Mouse (Mus musculus): ENCODE measurements around the gene Obscn. TPM values are rescaled to one million over a fixed set of nuclear protein-coding genes. Genes with fewer than 3 reads are reported as not detected.

The Obscn gene
- polyA plus RNA-seq, 1 experiment from 2014 or later: 0.24 TPM

- ATAC-seq (ENCODE audit: low FRiP score, low TSS enrichment) (no peak), DNase-seq (ENCODE audit: low spot score) (no peak)
- TF ChIP-seq CTCF (IDR thresholded peaks at IDR 0.05; ENCODE audit: low read depth): no peak
- Histone ChIP-seq H3K4me3 (ENCODE audit: low read depth, low read length) (no peak overlapping the region), H3K27ac (replicated peaks) (no peak overlapping the region), H3K9me3 (ENCODE audit: control insufficient read depth, low read length) (no peaks in the 10 kb centered on the region), H3K9ac (ENCODE audit: low read length) (no peak overlapping the region), H3K36me3 (ENCODE audit: control insufficient read depth, insufficient read depth, low read length) (peaks cover 2% of the 10 kb centered on the region; the same call in 1 of the 2 replicates), H3K4me1 (replicated peaks; ENCODE audit: control insufficient read depth, insufficient read depth) (no peaks in the 10 kb centered on the region), H3K27me3 (ENCODE audit: control insufficient read depth, insufficient read depth, low read length) (no peaks in the 10 kb centered on the region), H3K4me2 (replicated peaks; ENCODE audit: low read depth) (no peak overlapping the region)
- 59% methylated on average over 6 of the region's 6 CpGs for WGBS
Observed at GRCm38 (mm10) chr11:58993091-58993670, 143.0 kb downstream of the Obscn start.

- no peak overlapping the region for H3K9ac ChIP-seq (ENCODE audit: low read length)
- ATAC-seq (ENCODE audit: low FRiP score, low TSS enrichment): no peak
- no peaks in the 10 kb centered on the region for H3K9me3 ChIP-seq (ENCODE audit: control insufficient read depth, low read length)
- no peaks in the 10 kb centered on the region for H3K27me3 ChIP-seq (ENCODE audit: control insufficient read depth, insufficient read depth, low read length)
- H3K4me3 ChIP-seq (ENCODE audit: low read depth, low read length): no peak overlapping the region
- H3K4me1 ChIP-seq (replicated peaks; ENCODE audit: control insufficient read depth, insufficient read depth): no peaks in the 10 kb centered on the region
- H3K36me3 ChIP-seq (ENCODE audit: control insufficient read depth, insufficient read depth, low read length): peaks cover 8% of the 10 kb centered on the region; the same call in 1 of the 2 replicates
- no peak for DNase-seq (ENCODE audit: low spot score)
- no peak overlapping the region for H3K4me2 ChIP-seq (replicated peaks; ENCODE audit: low read depth)
- TF ChIP-seq CTCF (IDR thresholded peaks at IDR 0.05; ENCODE audit: low read depth) (no peak), EP300 (optimal IDR thresholded peaks at IDR 0.05) (no peak)
- no peak overlapping the region for H3K27ac ChIP-seq (replicated peaks)
- 73% methylated on average over 3 of the region's 3 CpGs for WGBS
Observed at GRCm38 (mm10) chr11:58991911-58992310, 144.3 kb downstream of the Obscn start.

GRCm38 (mm10) chr11:58990794-58991193 lies 145.4 kb downstream of the Obscn start:
- ATAC-seq (ENCODE audit: low FRiP score, low TSS enrichment) (no peak), DNase-seq (ENCODE audit: low spot score) (no peak)
- no peak for TF ChIP-seq CTCF (IDR thresholded peaks at IDR 0.05; ENCODE audit: low read depth)
- TF ChIP-seq EP300 (optimal IDR thresholded peaks at IDR 0.05): no peak
- WGBS: 69% methylated on average over 9 of the region's 9 CpGs
- H3K4me3 ChIP-seq (ENCODE audit: low read depth, low read length): no peak overlapping the region
- H3K4me2 ChIP-seq (replicated peaks; ENCODE audit: low read depth): no peak overlapping the region
- no peaks in the 10 kb centered on the region for H3K27me3 ChIP-seq (ENCODE audit: control insufficient read depth, insufficient read depth, low read length)
- H3K27ac ChIP-seq (replicated peaks): no peak overlapping the region
- no peaks in the 10 kb centered on the region for H3K9me3 ChIP-seq (ENCODE audit: control insufficient read depth, low read length)
- no peaks in the 10 kb centered on the region for H3K4me1 ChIP-seq (replicated peaks; ENCODE audit: control insufficient read depth, insufficient read depth)
- peaks cover 11% of the 10 kb centered on the region; the same call in 1 of the 2 replicates for H3K36me3 ChIP-seq (ENCODE audit: control insufficient read depth, insufficient read depth, low read length)
- no peak overlapping the region for H3K9ac ChIP-seq (ENCODE audit: low read length)

- no peak overlapping the region for H3K27ac ChIP-seq (replicated peaks)
- no peak overlapping the region for H3K9ac ChIP-seq (ENCODE audit: low read length)
- WGBS: 85% methylated on average over 17 of the region's 17 CpGs
- no peaks in the 10 kb centered on the region for H3K4me1 ChIP-seq (replicated peaks; ENCODE audit: control insufficient read depth, insufficient read depth)
- H3K4me3 ChIP-seq (ENCODE audit: low read depth, low read length): no peak overlapping the region
- H3K27me3 ChIP-seq (ENCODE audit: control insufficient read depth, insufficient read depth, low read length): no peaks in the 10 kb centered on the region
- no peak for DNase-seq (ENCODE audit: low spot score)
- TF ChIP-seq EP300 (optimal IDR thresholded peaks at IDR 0.05) (no peak), CTCF (IDR thresholded peaks at IDR 0.05; ENCODE audit: low read depth) (no peak)
- H3K36me3 ChIP-seq (ENCODE audit: control insufficient read depth, insufficient read depth, low read length): peaks cover 16% of the 10 kb centered on the region; the same call in 1 of the 2 replicates
- no peak overlapping the region for H3K4me2 ChIP-seq (replicated peaks; ENCODE audit: low read depth)
- ATAC-seq (ENCODE audit: low FRiP score, low TSS enrichment): no peak
- H3K9me3 ChIP-seq (ENCODE audit: control insufficient read depth, low read length): no peaks in the 10 kb centered on the region
Observed at GRCm38 (mm10) chr11:58990141-58990540, 146.1 kb downstream of the Obscn start.

- TF ChIP-seq CTCF (IDR thresholded peaks at IDR 0.05; ENCODE audit: low read depth) (no peak), EP300 (optimal IDR thresholded peaks at IDR 0.05) (no peak)
- no peak overlapping the region for H3K4me3 ChIP-seq (ENCODE audit: low read depth, low read length)
- no peak overlapping the region for H3K27ac ChIP-seq (replicated peaks)
- ATAC-seq (ENCODE audit: low FRiP score, low TSS enrichment): no peak
- 95% methylated on average over 4 of the region's 4 CpGs for WGBS
- no peaks in the 10 kb centered on the region for H3K27me3 ChIP-seq (ENCODE audit: control insufficient read depth, insufficient read depth, low read length)
- no peaks in the 10 kb centered on the region for H3K4me1 ChIP-seq (replicated peaks; ENCODE audit: control insufficient read depth, insufficient read depth)
- no peak overlapping the region for H3K9ac ChIP-seq (ENCODE audit: low read length)
- no peak for DNase-seq (ENCODE audit: low spot score)
- H3K4me2 ChIP-seq (replicated peaks; ENCODE audit: low read depth): no peak overlapping the region
- H3K9me3 ChIP-seq (ENCODE audit: control insufficient read depth, low read length): no peaks in the 10 kb centered on the region
- H3K36me3 ChIP-seq (ENCODE audit: control insufficient read depth, insufficient read depth, low read length): peaks cover 17% of the 10 kb centered on the region; the same call in 1 of the 2 replicates
Observed at GRCm38 (mm10) chr11:58989166-58989565, 147.0 kb downstream of the Obscn start.

- WGBS: 77% methylated on average over 3 of the region's 3 CpGs
- ATAC-seq (ENCODE audit: low FRiP score, low TSS enrichment): peak; percentile 61; the same call in 1 of the 2 replicates
- no peak overlapping the region for H3K4me2 ChIP-seq (replicated peaks; ENCODE audit: low read depth)
- TF ChIP-seq CTCF (IDR thresholded peaks at IDR 0.05; ENCODE audit: low read depth): no peak
- TF ChIP-seq EP300 (optimal IDR thresholded peaks at IDR 0.05): no peak
- H3K9ac ChIP-seq (ENCODE audit: low read length): no peak overlapping the region
- H3K27me3 ChIP-seq (ENCODE audit: control insufficient read depth, insufficient read depth, low read length): no peaks in the 10 kb centered on the region
- H3K4me3 ChIP-seq (ENCODE audit: low read depth, low read length): no peak overlapping the region
- no peak for DNase-seq (ENCODE audit: low spot score)
- no peaks in the 10 kb centered on the region for H3K4me1 ChIP-seq (replicated peaks; ENCODE audit: control insufficient read depth, insufficient read depth)
- H3K27ac ChIP-seq (replicated peaks): no peak overlapping the region
- peaks cover 15% of the 10 kb centered on the region; the same call in 1 of the 2 replicates for H3K36me3 ChIP-seq (ENCODE audit: control insufficient read depth, insufficient read depth, low read length)
- H3K9me3 ChIP-seq (ENCODE audit: control insufficient read depth, low read length): no peaks in the 10 kb centered on the region
Observed at GRCm38 (mm10) chr11:58985299-58985917, 150.8 kb downstream of the Obscn start.
